11 mouse cellular contexts compared by ENCODE assay signal in the genomic region with DNA sequence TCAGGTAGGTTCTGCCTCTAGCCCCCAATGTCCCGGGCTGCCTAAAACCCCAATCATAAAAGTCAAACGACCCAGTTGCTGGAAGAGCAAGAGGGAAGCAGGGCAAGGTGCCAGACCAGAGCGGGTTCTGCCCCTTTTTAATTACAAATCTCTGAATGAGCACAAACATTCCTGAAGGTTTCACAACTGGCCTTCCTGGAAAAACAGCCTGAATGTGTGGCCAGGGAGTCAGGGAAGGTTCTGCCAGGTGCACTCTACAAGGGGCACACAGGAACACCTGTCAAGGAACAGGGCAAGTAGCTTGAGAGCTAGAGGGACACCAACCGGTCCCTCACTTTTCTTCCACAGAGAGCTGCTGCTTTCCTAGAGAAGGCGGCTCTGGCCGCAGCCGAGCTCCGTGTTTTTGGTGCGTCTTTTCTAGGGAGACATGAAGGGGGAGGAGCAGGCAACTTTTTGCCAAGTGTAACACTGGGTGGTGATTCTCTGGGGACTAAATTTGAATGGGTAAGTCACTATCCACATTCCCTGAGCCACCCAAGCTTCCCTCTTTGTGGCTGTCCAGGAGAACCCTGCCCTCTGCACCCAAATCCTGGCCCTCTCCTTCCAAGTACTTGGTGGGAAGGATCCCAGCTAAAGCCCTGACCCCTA.
DNase-seq lines count a peak whose midpoint lies in the region; ATAC-seq and TF ChIP-seq lines count a peak whose summit lies in the region.
"Had no signal": no experiment of that assay in that cellular context is flagged by ENCODE, and none has a peak within 500 bp of the region (broad histone marks: within the 10 kb centered on the region; RNA-seq: fewer than 3 reads in every experiment).

No protein-coding gene starts in this region.

- H3K4me2 ChIP-seq in liver, embryonic 16.5 days (ENCODE audit: low read depth, low read length), result no peak overlapping the region
- H3K4me2 ChIP-seq in forebrain, postnatal 0 days (ENCODE audit: low read depth), result peak overlapping the region; percentile 13; the same call in 1 of the 2 replicates
- H3K4me2 ChIP-seq: liver, embryonic 13.5 days had no signal

- DNase-seq in liver (no peak), MN1 (ENCODE audit: low spot score) (no peak)
- DNase-seq in forebrain, postnatal 0 days, result peak; percentile 59
- DNase-seq in kidney, adult 9 months, result peak; percentile 88
- DNase-seq in lung, postnatal 36 days, result peak; percentile 87
- no peak for DNase-seq in frontal cortex, postnatal 10 days (ENCODE audit: low spot score in 2 of 2)
- DNase-seq: liver, embryonic 13.5 days; thymus, postnatal 36 days had no signal

- H3K27me3 ChIP-seq in liver, embryonic 16.5 days (ENCODE audit: control insufficient read depth, insufficient read depth, low read depth, low read length), result no peaks in the 10 kb centered on the region
- H3K27me3 ChIP-seq in forebrain, postnatal 0 days (ENCODE audit: insufficient read depth, low read length), result no peaks in the 10 kb centered on the region
- H3K27me3 ChIP-seq: liver, embryonic 13.5 days had no signal

- no peaks in the 10 kb centered on the region for H3K36me3 ChIP-seq in liver, embryonic 16.5 days (ENCODE audit: control insufficient read depth, insufficient read depth)
- H3K36me3 ChIP-seq in forebrain, postnatal 0 days (ENCODE audit: insufficient read depth), result no peaks in the 10 kb centered on the region
- H3K36me3 ChIP-seq: G1E; liver, embryonic 13.5 days had no signal

- H3K27ac ChIP-seq in liver, embryonic 16.5 days (ENCODE audit: low read length), result peak overlapping the region; percentile 21; the same call in 1 of the 2 replicates
- peak overlapping the region; percentile 58 for H3K27ac ChIP-seq in forebrain, postnatal 0 days (ENCODE audit: low read depth, low read length)
- H3K27ac ChIP-seq: liver, embryonic 13.5 days had no signal

- no peaks in the 10 kb centered on the region; the same call in 1 of the 2 replicates for H3K4me1 ChIP-seq in liver, embryonic 16.5 days (ENCODE audit: control insufficient read depth, low read depth, low read length)
- H3K4me1 ChIP-seq in forebrain, postnatal 0 days (ENCODE audit: insufficient read depth), result peaks cover 22% of the 10 kb centered on the region; the same call in 1 of the 2 replicates

- H3K9ac ChIP-seq in liver, embryonic 16.5 days (ENCODE audit: low read depth, low read length), result no peak overlapping the region
- H3K9ac ChIP-seq in forebrain, postnatal 0 days, result no peak overlapping the region
- H3K9ac ChIP-seq: liver, embryonic 13.5 days had no signal

- no peak for TF ChIP-seq CTCF in forebrain, postnatal 0 days (IDR thresholded peaks at IDR 0.05; ENCODE audit: low read depth)

- 53% methylated on average over 9 of the region's 9 CpGs for WGBS in liver, embryonic 16.5 days (ENCODE audit: insufficient replicate concordance)
- WGBS in forebrain, postnatal 0 days, result 37% methylated on average over 9 of the region's 9 CpGs

- peak; percentile 41 for ATAC-seq in liver, embryonic 16.5 days (ENCODE audit: low read depth)
- ATAC-seq in forebrain, postnatal 0 days, result peak; percentile 28; the same call in 1 of the 2 replicates
- no peak for ATAC-seq in erythroid progenitor cell, adult 5-6 weeks (replicated peaks; ENCODE audit: low FRiP score, poor library complexity, severe bottlenecking)

- no peaks in the 10 kb centered on the region for H3K9me3 ChIP-seq in liver, embryonic 16.5 days (replicated peaks; ENCODE audit: control insufficient read depth, low read length)
- H3K9me3 ChIP-seq in forebrain, postnatal 0 days (ENCODE audit: low read length), result no peaks in the 10 kb centered on the region
- H3K9me3 ChIP-seq: liver, embryonic 13.5 days had no signal

- no peak overlapping the region for H3K4me3 ChIP-seq in liver, embryonic 16.5 days (ENCODE audit: low read depth, low read length)
- H3K4me3 ChIP-seq in forebrain, postnatal 0 days (ENCODE audit: low read depth, low read length), result no peak overlapping the region
- H3K4me3 ChIP-seq: liver, embryonic 13.5 days had no signal

Comparison
In these comparisons a context has a peak if more than half of its experiments do, and no peak if none do; other contexts are left out.
1. DNase-seq: peak in forebrain, postnatal 0 days (single experiment), kidney, adult 9 months (single experiment) and lung, postnatal 36 days (single experiment); none in liver (single experiment), MN1 (single experiment) and frontal cortex, postnatal 10 days (0 of 2).